Mouse (Mus musculus) lung, embryonic 14.5 days (tissue): Measurements from ENCODE around the gene March6. TPM values are rescaled to one million over a fixed set of nuclear protein-coding genes. Genes with fewer than 3 reads are reported as not detected.

ENCODE experiments used
- ATAC-seq: fragments of 200-750 bp; cut with Nextera tagmentation; 2 replicates; pipeline ENCODE4 v1.8.0; 2017; ENCODE audit warnings: mild to moderate bottlenecking, moderate TSS enrichment, moderate library complexity; ENCODE audit not compliant: insufficient read depth
- DNase-seq: peaks from one replicate; pipeline ENCODE4 v3.0.0-alpha.2; 2015
- H3K27ac ChIP-seq: fragments of 300-500 bp; sonication (generic); 2 replicates; pipeline ENCODE4 v1.5.1; 2014; ENCODE audit warnings: low read depth, mild to moderate bottlenecking, moderate library complexity
- H3K27me3 ChIP-seq: fragments of 300-500 bp; sonication (generic); 2 replicates; pipeline ENCODE4 v1.6.1; 2014; ENCODE audit warnings: low read length, control low read depth; ENCODE audit not compliant: insufficient read depth
- H3K36me3 ChIP-seq: fragments of 300-500 bp; sonication (generic); 2 replicates; pipeline ENCODE4 v1.6.1; 2014; ENCODE audit warnings: control low read depth; ENCODE audit not compliant: insufficient read depth
- H3K4me1 ChIP-seq: fragments of 300-500 bp; sonication (generic); 2 replicates; pipeline ENCODE4 v1.6.1; 2014; ENCODE audit warnings: antibody characterized with exemption, control low read depth; ENCODE audit not compliant: insufficient read depth
- H3K4me2 ChIP-seq: fragments of 300-500 bp; sonication (generic); 2 replicates; pipeline ENCODE4 v1.6.1; 2014; ENCODE audit warnings: mild to moderate bottlenecking
- H3K4me3 ChIP-seq: fragments of 300-500 bp; sonication (generic); 2 replicates; pipeline ENCODE4 v1.5.1; 2014; ENCODE audit warnings: low read depth, low read length
- H3K9ac ChIP-seq: fragments of 300-500 bp; sonication (generic); 2 replicates; pipeline ENCODE4 v1.6.1; 2014
- H3K9me3 ChIP-seq: fragments of 300-500 bp; sonication (generic); 2 replicates; pipeline ENCODE4 v1.6.1; 2016; ENCODE audit warnings: low read depth, low read length, control low read depth
- CTCF ChIP-seq: IDR thresholded peaks from 2 replicates; pipeline ENCODE4 v1.5.1; 2016; ENCODE audit warnings: antibody characterized with exemption, low read depth
- WGBS: fragments of 180-500 bp; shearing (Covaris S2); extraction: QIAGEN DNeasy Blood & Tissue Kit; methylation state at CpG from one replicate; pipeline ENCODE4 v1.1.7; 2014; 5-methylcytosine and 5-hydroxymethylcytosine counted together
- polyA plus RNA-seq: library from polyadenylated mRNA; unstranded; fragments of >200 nt; fragmentation: Nextera tagmentation; extraction: Ambion mirVana; gene quantifications from 2 replicates; pipeline ENCODE4 v1.2.1, GENCODE M21; 2014

March6 gene
- polyA plus RNA-seq, 1 experiment from 2014 or later = 37.0 TPM

- Histone ChIP-seq H3K27me3 (no peaks in the 10 kb centered on the region), H3K27ac (no peak overlapping the region), H3K4me3 (no peak overlapping the region), H3K4me1 (no peaks in the 10 kb centered on the region), H3K9ac (no peak overlapping the region), H3K36me3 (no peaks in the 10 kb centered on the region), H3K9me3 (no peaks in the 10 kb centered on the region), H3K4me2 (no peak overlapping the region)
- WGBS = 88% methylated on average over 1 of the region's 1 CpGs
- DNase-seq (no peak), ATAC-seq (no peak)
- no peak for TF ChIP-seq CTCF
Measured at GRCm38 (mm10) chr15:31511795-31512194, 19.1 kb downstream of the March6 start.

GRCm38 (mm10) chr15:31511406-31511771 is 19.5 kb downstream of the March6 start:
- no peak for ATAC-seq
- no peak overlapping the region for H3K4me2 ChIP-seq
- no peak for DNase-seq
- H3K4me3 ChIP-seq = no peak overlapping the region
- H3K36me3 ChIP-seq = no peaks in the 10 kb centered on the region
- no peak overlapping the region for H3K9ac ChIP-seq
- no peak for TF ChIP-seq CTCF
- H3K27ac ChIP-seq = no peak overlapping the region
- H3K9me3 ChIP-seq = no peaks in the 10 kb centered on the region
- H3K27me3 ChIP-seq = no peaks in the 10 kb centered on the region
- H3K4me1 ChIP-seq = no peaks in the 10 kb centered on the region

GRCm38 (mm10) chr15:31510477-31511405 is 20.1 kb downstream of the March6 start:
- Histone ChIP-seq H3K4me1 (no peaks in the 10 kb centered on the region), H3K9ac (no peak overlapping the region), H3K9me3 (no peaks in the 10 kb centered on the region), H3K4me3 (no peak overlapping the region), H3K36me3 (peaks cover 4% of the 10 kb centered on the region; the same call in 1 of the 2 replicates), H3K27me3 (no peaks in the 10 kb centered on the region), H3K27ac (no peak overlapping the region), H3K4me2 (no peak overlapping the region)
- DNase-seq (no peak), ATAC-seq (peak; percentile 31; the same call in 1 of the 2 replicates)
- 59% methylated on average over 7 of the region's 7 CpGs for WGBS
- no peak for TF ChIP-seq CTCF

GRCm38 (mm10) chr15:31505082-31505481 is 25.8 kb downstream of the March6 start:
- WGBS = 73% methylated on average over 2 of the region's 2 CpGs
- no peak for ATAC-seq
- H3K4me1 ChIP-seq = no peaks in the 10 kb centered on the region

GRCm38 (mm10) chr15:31503447-31503846 is 27.4 kb downstream of the March6 start:
- no peaks in the 10 kb centered on the region for H3K27me3 ChIP-seq
- no peak for TF ChIP-seq CTCF
- no peaks in the 10 kb centered on the region for H3K9me3 ChIP-seq
- ATAC-seq = no peak
- H3K4me1 ChIP-seq = no peaks in the 10 kb centered on the region
- DNase-seq = no peak
- H3K27ac ChIP-seq = no peak overlapping the region
- H3K4me2 ChIP-seq = no peak overlapping the region
- no peak overlapping the region for H3K4me3 ChIP-seq
- 76% methylated on average over 3 of the region's 3 CpGs for WGBS
- H3K9ac ChIP-seq = no peak overlapping the region
- peaks cover 19% of the 10 kb centered on the region for H3K36me3 ChIP-seq

More at GRCm38 (mm10) chr15:31505082-31505481, 25.8 kb downstream of the March6 start:
- Histone ChIP-seq H3K4me3 (no peak overlapping the region), H3K9ac (no peak overlapping the region), H3K27me3 (no peaks in the 10 kb centered on the region), H3K4me2 (no peak overlapping the region), H3K27ac (no peak overlapping the region), H3K36me3 (peaks cover 14% of the 10 kb centered on the region), H3K9me3 (no peaks in the 10 kb centered on the region)
- no peak for DNase-seq
- TF ChIP-seq CTCF = no peak

GRCm38 (mm10) chr15:31502996-31503395 is 27.9 kb downstream of the March6 start:
- no peaks in the 10 kb centered on the region for H3K9me3 ChIP-seq
- WGBS = 88% methylated on average over 4 of the region's 4 CpGs
- H3K4me2 ChIP-seq = no peak overlapping the region
- no peak overlapping the region for H3K4me3 ChIP-seq
- DNase-seq (no peak), ATAC-seq (no peak)
- no peaks in the 10 kb centered on the region for H3K4me1 ChIP-seq
- no peaks in the 10 kb centered on the region for H3K27me3 ChIP-seq
- no peak for TF ChIP-seq CTCF
- H3K9ac ChIP-seq = no peak overlapping the region
- H3K27ac ChIP-seq = no peak overlapping the region
- peaks cover 23% of the 10 kb centered on the region for H3K36me3 ChIP-seq

GRCm38 (mm10) chr15:31502313-31502712 is 28.5 kb downstream of the March6 start:
- Histone ChIP-seq H3K9me3 (no peaks in the 10 kb centered on the region), H3K4me2 (no peak overlapping the region), H3K36me3 (peaks cover 29% of the 10 kb centered on the region), H3K9ac (no peak overlapping the region), H3K4me1 (no peaks in the 10 kb centered on the region), H3K27ac (no peak overlapping the region), H3K27me3 (no peaks in the 10 kb centered on the region), H3K4me3 (no peak overlapping the region)
- no peak for TF ChIP-seq CTCF
- no peak for DNase-seq
- WGBS = 96% methylated on average over 1 of the region's 1 CpGs
- no peak for ATAC-seq
